Mouse (Mus musculus): ENCODE results near the gene Scp2.
"Not testable (repeated sequence)": the region's sequence is repeated elsewhere in the genome, so short reads cannot be mapped to it uniquely, and the experiment has no call there.

Gene Scp2

GRCm38 (mm10) chr4:108144880-108145279 is at the start of gene Scp2:
Gene Scp2, minus strand, starts transcription at chr4:108144998.
- DNase-seq: no peak

GRCm38 (mm10) chr4:108192821-108193323 is 48.1 kb upstream of the Scp2 start:
- DNase-seq: no peak

GRCm38 (mm10) chr4:108182278-108182677 is 37.5 kb upstream of the Scp2 start:
- DNase-seq: no peak

GRCm38 (mm10) chr4:108168056-108168455 is 23.3 kb upstream of the Scp2 start:
- no peak for DNase-seq

- DNase-seq: no peak
These were observed 22.1 kb upstream of the Scp2 start for GRCm38 (mm10) chr4:108166874-108167273.

GRCm38 (mm10) chr4:108165152-108165895 is 20.5 kb upstream of the Scp2 start, which contains the start of gene Echdc2:
Gene Echdc2, plus strand, starts transcription at chr4:108165437.
- DNase-seq: peak; percentile 16

GRCm38 (mm10) chr4:108163291-108163690 is 18.5 kb upstream of the Scp2 start:
- DNase-seq: no peak

GRCm38 (mm10) chr4:108161936-108162335 is 17.1 kb upstream of the Scp2 start:
- no peak for DNase-seq

- not testable (repeated sequence) for DNase-seq
These were observed 10.3 kb upstream of the Scp2 start for GRCm38 (mm10) chr4:108155141-108155540.

GRCm38 (mm10) chr4:108145554-108145953 is 756 bp upstream of the Scp2 start:
- DNase-seq: not testable (repeated sequence)

GRCm38 (mm10) chr4:108143778-108144177 is 1.0 kb downstream of the Scp2 start:
- DNase-seq: no peak

GRCm38 (mm10) chr4:108143178-108143577 is 1.6 kb downstream of the Scp2 start:
- not testable (repeated sequence) for DNase-seq

GRCm38 (mm10) chr4:108136938-108137337 is 7.9 kb downstream of the Scp2 start:
- no peak for DNase-seq

- DNase-seq: no peak
These were observed 14.3 kb downstream of the Scp2 start for GRCm38 (mm10) chr4:108130452-108130851.

- no peak for DNase-seq
These were observed 16.5 kb downstream of the Scp2 start for GRCm38 (mm10) chr4:108128339-108128738.

GRCm38 (mm10) chr4:108127516-108127915 is 17.3 kb downstream of the Scp2 start:
- DNase-seq: no peak

GRCm38 (mm10) chr4:108126260-108126659 is 18.5 kb downstream of the Scp2 start:
- DNase-seq: no peak

GRCm38 (mm10) chr4:108124104-108124503 is 20.7 kb downstream of the Scp2 start:
- no peak for DNase-seq

- peak; percentile 91 for DNase-seq
These were observed 26.6 kb downstream of the Scp2 start for GRCm38 (mm10) chr4:108117924-108118876.

- no peak for DNase-seq
These were observed 27.3 kb downstream of the Scp2 start for GRCm38 (mm10) chr4:108117488-108117887.

GRCm38 (mm10) chr4:108116466-108116865 is 28.3 kb downstream of the Scp2 start:
- DNase-seq: no peak

GRCm38 (mm10) chr4:108110706-108111105 is 34.1 kb downstream of the Scp2 start:
- DNase-seq: no peak

- no peak for DNase-seq
These were observed 35.1 kb downstream of the Scp2 start for GRCm38 (mm10) chr4:108109728-108110127.

Data from right cerebral cortex, postnatal 14 days (tissue).